Mouse (Mus musculus) thymus, postnatal 10 days (tissue): ENCODE data around the gene Adam15.
A peak's percentile ranks its signal among the peaks of the same experiment; 100 is the strongest.

ENCODE experiments used
- DNase-seq, 2 experiments: peaks; one replicate each; pipeline ENCODE4 v3.0.0; 2021; ENCODE audit warnings: low spot score in 2 of 2

The Adam15 gene

DNA sequence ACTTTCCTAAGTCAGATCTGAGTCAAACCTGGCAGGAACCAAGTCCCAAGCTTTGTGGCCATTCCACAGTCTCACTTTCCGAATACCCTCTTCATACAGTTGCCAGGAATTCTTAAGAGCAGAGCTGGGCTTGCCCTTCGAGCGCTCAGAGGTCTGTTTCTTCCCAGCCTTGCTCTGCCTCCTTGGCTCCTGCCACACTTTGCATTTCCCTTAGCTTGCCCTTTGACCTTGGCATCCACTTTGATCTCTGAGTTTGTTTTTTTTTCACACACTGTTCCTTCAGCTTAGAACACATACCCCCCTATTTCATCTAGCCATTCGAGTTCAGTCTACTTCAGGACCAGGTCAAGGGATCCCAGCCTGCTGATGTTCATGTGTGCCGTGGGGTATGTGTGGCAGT lies 1.5 kb upstream of the Adam15 start:
- DNase-seq, result no peak

DNA sequence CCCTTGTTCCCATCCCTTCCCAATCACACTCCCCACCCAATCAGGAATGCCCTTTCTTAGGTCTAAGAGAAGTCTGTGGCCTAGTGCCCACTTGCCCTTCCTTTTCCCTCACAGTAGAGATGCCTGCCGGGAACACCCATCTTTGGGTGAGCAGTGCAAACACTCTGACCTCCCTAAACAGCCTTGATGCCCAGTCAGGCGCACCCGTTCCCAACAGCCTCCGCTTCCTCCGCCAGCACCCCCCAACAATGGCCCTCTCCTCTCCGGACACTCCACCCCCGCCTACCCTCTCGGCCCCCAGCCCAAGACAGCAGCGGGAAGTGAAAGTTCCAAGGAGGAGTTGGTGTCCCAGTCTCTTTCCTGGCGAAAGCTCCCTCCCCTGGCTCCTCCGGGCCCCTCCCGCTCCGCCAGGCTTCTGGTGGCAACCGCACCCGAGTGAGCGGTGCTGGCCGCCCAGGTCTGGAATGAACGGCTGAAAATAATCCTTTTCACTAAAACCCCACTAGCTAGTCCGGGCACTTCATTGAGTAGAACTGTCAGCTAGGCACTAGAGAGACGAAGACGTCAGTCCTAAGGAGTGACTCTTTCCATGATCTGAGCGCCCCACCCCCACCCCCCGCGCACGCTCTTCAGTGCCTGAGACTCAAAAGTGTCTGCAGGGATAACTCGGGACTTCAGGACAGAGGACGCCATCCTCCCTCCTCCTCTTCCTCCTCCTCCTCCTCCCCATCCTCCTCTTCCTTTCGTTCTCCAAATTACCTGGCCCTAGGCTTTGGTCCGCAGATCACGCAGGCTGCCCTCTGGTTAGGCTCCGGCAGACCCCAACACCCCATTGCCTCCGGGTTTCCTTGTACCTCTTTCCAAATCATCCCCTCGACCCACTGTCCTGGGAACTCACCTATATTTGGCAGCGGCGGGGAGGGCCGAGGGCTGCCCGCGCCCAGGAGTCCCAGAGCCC lies 606 bp downstream of the Adam15 start:
- no peak for DNase-seq

DNA sequence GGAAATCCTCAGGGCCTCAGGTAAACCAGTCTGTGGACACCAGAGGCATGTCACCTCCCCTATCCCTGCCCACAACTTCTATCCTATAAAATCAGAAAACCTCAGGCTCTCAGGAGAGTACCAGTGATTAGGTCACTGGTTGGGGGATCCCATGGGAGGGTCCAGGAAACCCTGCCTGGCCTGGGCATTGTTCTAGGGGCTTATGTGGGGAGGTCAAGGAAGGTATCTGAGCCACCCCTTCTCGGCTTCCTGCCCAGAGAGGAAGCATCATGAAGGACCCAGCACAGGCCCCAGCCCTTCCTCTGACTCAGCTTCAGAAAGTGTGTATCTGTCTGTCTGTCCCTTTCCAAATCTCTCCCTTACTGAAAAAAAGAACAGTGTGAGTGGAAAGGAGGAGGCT lies 1.9 kb downstream of the Adam15 start:
- DNase-seq, result no peak

DNA sequence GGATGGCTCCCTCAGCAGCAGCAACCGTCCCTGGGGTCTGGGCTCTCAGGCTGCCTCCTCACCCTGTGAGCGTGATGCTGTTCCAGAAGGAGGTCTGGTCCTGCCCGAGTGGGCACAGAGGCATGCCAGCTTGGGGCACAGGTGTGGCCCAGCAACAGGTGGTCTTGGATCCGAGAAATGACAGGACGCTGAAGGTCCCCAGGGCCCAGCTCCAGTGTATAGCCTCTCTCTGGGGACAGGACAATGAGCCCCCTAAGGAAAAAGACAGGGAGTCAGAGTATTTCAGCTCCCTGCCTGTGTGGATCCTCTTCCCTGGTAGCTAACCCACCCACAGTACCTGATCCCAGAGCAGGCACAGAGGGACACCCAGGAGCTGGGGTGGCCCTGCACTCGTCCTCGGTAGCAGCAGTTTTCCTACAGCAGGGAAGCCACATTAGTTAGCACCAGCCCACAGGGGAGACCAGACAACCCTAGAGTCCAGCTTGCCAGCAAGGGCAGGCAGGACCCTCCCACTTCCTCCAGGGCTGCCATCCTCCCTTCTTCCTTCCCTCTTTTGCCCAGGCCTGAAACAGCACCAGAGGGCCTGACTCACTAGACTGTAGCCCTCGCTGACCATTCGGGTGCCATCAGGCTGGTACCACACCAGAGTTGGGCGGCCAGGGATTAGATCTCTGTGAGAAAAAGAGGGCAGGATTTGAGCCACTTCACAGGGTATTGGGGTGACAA lies 2.8 kb downstream of the Adam15 start:
- no peak for DNase-seq

DNA sequence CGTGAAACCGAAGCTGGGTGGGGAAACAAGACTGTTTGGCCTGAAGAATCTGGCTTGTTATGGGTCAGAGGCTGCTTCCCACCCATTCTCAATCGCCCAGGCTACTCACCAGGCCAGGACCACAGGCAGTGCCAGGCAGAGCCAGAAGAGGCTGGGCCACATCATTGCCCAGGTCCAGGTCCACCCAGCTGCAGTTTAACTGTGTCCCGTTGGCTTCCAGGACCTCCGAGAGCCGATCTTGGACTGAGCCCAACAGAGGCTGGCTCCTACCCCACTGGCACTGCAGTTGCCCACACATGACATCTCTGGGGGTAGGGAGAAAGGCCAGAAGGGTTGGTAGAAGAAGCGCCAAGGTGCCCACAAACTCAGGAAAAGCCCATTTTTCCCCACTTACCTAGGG lies 6.5 kb downstream of the Adam15 start:
- no peak for DNase-seq

GRCm38 (mm10) chr3:89341794-89342193 lies 8.0 kb downstream of the Adam15 start:
- DNase-seq, result no peak

- DNase-seq, result peak; percentile 58 to 83
Observed at GRCm38 (mm10) chr3:89340465-89340864, 9.3 kb downstream of the Adam15 start.

GRCm38 (mm10) chr3:89339416-89339815 lies 10.4 kb downstream of the Adam15 start:
- DNase-seq, result peak; percentile 31 to 70

- peak; percentile 53 to 55 for DNase-seq
Observed at GRCm38 (mm10) chr3:89337721-89338578, 11.8 kb downstream of the Adam15 start, which contains the start of gene Efna4. Gene Efna4 (minus strand): TSS chr3:89338028.

DNA sequence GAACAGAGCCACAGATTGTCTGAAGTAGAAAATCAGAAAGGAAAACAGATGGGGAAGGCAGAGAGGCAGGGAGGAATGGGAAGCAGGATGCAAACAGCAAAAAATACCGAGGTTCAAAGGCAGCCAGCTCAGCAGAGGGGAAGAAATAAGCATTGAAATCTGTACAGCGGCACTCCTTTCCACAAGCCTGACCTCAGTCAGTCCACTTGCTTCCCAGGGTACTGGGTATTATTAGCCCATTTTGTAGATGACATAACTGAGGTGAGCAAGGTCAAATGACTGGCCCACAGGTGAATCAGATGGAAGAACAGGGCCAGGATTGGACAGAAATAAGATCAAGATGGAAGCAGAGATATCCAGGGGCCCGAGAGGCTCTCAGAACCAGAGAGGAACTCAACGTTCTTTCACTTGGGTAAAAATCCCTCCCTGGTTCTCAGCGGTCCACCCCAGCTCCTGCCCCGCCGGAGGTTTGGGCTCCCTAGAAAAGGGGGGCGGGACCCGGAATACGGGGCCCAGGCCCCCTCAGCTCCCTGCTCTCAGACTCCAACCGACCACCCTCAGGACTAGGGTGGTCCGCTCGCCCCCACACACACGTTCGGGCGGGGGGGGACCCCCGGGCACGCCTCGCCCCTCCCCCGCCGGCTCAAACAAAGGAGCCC lies 12.6 kb downstream of the Adam15 start:
- DNase-seq, result no peak

DNA sequence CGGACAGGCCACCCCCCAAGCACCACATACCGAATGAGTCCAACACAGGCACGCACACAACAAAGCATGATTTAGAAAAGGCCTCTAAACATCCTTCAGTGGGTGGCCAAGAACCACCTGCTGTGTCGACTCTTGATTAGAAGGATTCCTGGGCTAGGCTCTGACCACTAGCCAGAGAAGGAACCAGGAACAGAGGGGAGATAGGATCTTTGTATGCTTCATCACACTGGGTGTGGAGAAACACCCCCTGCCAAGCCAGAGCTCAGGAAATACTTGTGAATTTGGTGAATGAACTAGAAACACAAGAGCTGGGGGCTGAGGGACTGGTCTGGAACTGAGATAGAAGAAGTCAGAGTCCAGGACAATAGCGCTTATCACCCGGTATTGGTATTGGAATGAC lies 13.3 kb downstream of the Adam15 start:
- no peak for DNase-seq

- no peak for DNase-seq
Observed at GRCm38 (mm10) chr3:89333053-89333452, 16.7 kb downstream of the Adam15 start.

DNA sequence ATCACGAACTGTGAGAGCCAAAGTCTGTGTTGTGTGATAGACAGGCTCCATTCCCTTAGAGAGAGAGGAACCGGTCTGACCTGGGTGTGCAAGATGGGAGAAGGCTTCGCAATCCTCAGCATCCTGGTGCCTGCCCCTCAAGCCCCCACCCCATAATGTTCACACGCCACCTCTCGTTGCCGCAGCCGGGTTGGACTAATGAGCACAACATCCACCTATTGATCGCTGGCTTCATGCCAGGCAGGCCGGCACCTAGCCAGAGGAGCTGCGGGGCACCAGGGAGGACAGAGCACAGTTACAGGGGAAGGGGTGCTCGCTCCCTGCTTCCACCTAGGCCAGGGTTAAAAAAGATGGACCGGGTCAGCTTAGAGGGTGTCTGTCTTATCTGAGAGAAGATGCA lies 17.3 kb downstream of the Adam15 start:
- no peak for DNase-seq

- no peak for DNase-seq
Observed at GRCm38 (mm10) chr3:89332013-89332412, 17.8 kb downstream of the Adam15 start.

DNA sequence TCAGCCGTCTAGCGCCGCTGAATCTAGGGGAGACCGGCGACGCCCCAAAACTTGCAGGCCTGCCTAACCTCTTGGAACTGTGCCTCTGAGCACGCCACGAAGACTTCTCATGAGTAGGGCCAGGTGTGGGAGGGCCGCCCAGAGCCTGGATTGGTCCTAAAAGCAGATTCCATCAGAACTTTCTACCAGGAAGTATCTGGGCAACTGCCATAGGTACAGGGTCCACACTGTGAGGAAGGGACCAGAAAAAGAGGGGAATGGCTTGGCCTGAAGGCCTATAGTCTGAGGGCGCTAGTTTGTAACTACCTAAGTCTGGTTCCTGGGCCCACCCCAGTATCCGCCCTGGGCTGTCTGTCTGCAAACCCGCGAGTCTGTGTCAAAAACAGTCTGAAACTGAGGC lies 18.2 kb downstream of the Adam15 start:
- DNase-seq, result no peak

DNA sequence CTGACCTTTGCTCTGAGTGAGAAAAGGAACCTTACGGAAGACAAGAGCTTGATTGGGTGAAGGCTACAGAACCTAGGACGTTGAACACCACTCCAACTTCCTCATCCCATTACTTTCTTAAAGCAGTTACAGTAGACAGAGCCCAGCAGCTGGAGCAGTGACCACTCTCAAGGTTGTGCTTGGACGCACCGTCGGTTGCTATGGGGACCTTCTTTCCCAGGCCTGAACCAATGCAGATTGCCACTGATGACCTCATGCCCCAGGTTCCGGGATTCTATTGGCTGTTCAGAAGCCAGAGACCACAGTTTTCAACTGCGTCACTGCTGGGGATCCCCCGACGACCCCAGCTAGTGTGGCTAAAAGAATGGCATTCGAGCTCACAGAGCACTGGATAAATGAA lies 18.8 kb downstream of the Adam15 start:
- DNase-seq, result no peak

DNA sequence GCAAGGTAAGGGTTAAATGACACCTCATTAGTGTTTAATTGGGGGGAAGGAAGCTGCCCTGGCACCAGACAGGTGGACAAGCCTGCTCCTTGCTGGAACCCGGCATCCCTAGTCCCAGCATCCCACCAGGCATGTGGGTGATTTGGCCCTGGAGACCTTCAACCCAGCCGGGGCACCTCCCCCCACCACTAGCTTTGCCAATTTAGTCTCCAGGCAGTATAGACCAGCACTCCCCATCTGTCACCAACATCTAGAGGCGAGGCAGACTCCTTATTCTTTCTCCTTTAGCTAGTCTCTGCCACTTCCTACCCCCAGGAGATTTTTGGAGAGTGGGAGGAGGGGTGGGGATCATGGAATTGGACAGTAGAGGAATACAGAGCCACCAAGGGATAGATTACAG lies 19.4 kb downstream of the Adam15 start:
- DNase-seq, result no peak

- DNase-seq, result no peak
Observed at GRCm38 (mm10) chr3:89328623-89329022, 21.2 kb downstream of the Adam15 start.

DNA sequence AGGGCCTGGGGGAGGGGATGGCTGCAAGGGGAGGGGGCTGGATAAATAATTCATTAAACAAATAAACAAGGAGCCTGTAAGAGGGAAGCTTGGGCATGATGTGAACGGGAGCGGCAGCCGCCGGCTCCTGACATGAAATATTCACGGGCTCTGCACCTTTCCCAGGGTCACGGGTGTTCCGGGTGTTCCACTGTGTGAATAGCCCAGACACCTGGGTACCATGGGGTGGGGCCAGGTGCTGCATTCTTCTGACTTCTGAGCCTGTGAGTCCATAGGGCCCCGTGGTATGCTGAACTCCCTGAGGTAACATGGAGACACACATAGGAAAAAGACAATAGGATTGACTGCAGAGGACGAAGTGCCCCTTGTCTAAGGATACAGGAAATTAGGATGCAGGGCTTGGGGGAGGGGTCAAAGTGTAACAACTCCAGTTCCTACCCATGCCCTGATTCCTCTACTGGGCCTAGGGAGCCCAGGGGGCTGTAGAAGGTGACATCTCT lies 22.4 kb downstream of the Adam15 start:
- DNase-seq, result no peak

- no peak for DNase-seq
Observed at GRCm38 (mm10) chr3:89325882-89326281, 23.9 kb downstream of the Adam15 start.

- peak in 1 of 2 experiments; percentile 62 for DNase-seq
Observed at GRCm38 (mm10) chr3:89322514-89323165, 27.2 kb downstream of the Adam15 start, which contains the start of gene Efna3. Gene Efna3 (minus strand): TSS chr3:89322965.
